Mouse (Mus musculus): ENCODE results near the gene Dars.

DNA sequence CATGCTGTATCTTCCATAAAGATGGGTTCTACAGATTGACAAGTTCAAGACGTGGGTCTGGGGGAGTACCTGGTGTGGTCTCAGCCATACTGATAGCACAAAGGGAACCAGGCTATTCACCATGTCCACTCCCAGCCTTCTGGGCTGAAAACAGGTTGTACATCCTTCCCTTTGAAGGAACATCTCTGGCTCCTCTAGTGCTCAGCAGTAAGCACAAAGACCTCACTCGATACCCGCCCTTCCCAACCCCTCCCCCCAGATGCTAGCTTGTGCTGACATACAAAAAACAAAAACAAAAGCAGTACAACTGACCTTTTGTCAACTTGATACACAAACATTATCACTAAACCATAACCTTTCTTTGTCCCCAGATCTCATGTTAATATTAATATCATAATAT is 22.5 kb downstream of the Dars start:
- no peak for TF ChIP-seq CTCF (IDR thresholded peaks at IDR 0.05; ENCODE audit: low read depth)
- TF ChIP-seq EP300 (IDR thresholded peaks at IDR 0.05; ENCODE audit: low read depth), result no peak
